Mouse (Mus musculus) layer of hippocampus, postnatal 14 days (tissue): Measurements from ENCODE around the gene St6galnac4. TPM values are rescaled to one million over a fixed set of nuclear protein-coding genes. Genes with fewer than 3 reads are reported as not detected.

Experiments
- DNase-seq, 2 experiments: peaks; one replicate each; pipeline ENCODE4 v3.0.0; 2021 to 2022; ENCODE audit warnings: low spot score in 2 of 2, mixed read lengths in 1 of 2
- total RNA-seq, 2 experiments: library from RNA; stranded (reverse); gene quantifications; 2 replicates each; pipeline ENCODE4 v1.2.3; 2021

St6galnac4 gene
- total RNA-seq, 2 experiments from 2014 or later, result 41.7 to 42.1 TPM

- DNase-seq, result peak in 1 of 2 experiments; percentile 41
Observed at GRCm38 (mm10) chr2:32625873-32626694, 39.2 kb downstream of the St6galnac4 start.

GRCm38 (mm10) chr2:32627266-32628043 is 40.6 kb downstream of the St6galnac4 start:
- no peak for DNase-seq

GRCm38 (mm10) chr2:32628044-32628550 is 41.2 kb downstream of the St6galnac4 start:
- no peak for DNase-seq

- DNase-seq, result peak; percentile 64 to 83
Observed at GRCm38 (mm10) chr2:32628729-32629128, 41.8 kb downstream of the St6galnac4 start.

GRCm38 (mm10) chr2:32629276-32629976 is 42.5 kb downstream of the St6galnac4 start:
- DNase-seq, result peak; percentile 33 to 64

GRCm38 (mm10) chr2:32630036-32630435 is 43.1 kb downstream of the St6galnac4 start:
- DNase-seq, result no peak

- DNase-seq, result no peak
Observed at GRCm38 (mm10) chr2:32631046-32631445, 44.2 kb downstream of the St6galnac4 start.

GRCm38 (mm10) chr2:32631737-32632394 is 45.0 kb downstream of the St6galnac4 start:
- DNase-seq, result peak; percentile 71 to 82

GRCm38 (mm10) chr2:32633660-32634059 is 46.8 kb downstream of the St6galnac4 start:
- no peak for DNase-seq

- DNase-seq, result no peak
Observed at GRCm38 (mm10) chr2:32634277-32635105, 47.6 kb downstream of the St6galnac4 start.

GRCm38 (mm10) chr2:32636617-32637016 is 49.7 kb downstream of the St6galnac4 start:
- DNase-seq, result no peak

GRCm38 (mm10) chr2:32637778-32638281 is 50.9 kb downstream of the St6galnac4 start:
- DNase-seq, result peak in 1 of 2 experiments; percentile 43

- DNase-seq, result no peak
Observed at GRCm38 (mm10) chr2:32639632-32640031, 52.7 kb downstream of the St6galnac4 start.

- no peak for DNase-seq
Observed at GRCm38 (mm10) chr2:32640550-32641051, 53.7 kb downstream of the St6galnac4 start.

- DNase-seq, result no peak
Observed at GRCm38 (mm10) chr2:32641810-32642209, 54.9 kb downstream of the St6galnac4 start.

- DNase-seq, result no peak
Observed at GRCm38 (mm10) chr2:32642813-32643212, 55.9 kb downstream of the St6galnac4 start.

- no peak for DNase-seq
Observed at GRCm38 (mm10) chr2:32644083-32644482, 57.2 kb downstream of the St6galnac4 start.

GRCm38 (mm10) chr2:32644799-32645475 is 58.0 kb downstream of the St6galnac4 start:
- no peak for DNase-seq

- no peak for DNase-seq
Observed at GRCm38 (mm10) chr2:32645647-32646046, 58.8 kb downstream of the St6galnac4 start.
